Mouse (Mus musculus) heart, embryonic 16.5 days (tissue): ENCODE measurements around the gene Sytl3. TPM values are rescaled to one million over a fixed set of nuclear protein-coding genes. Genes with fewer than 3 reads are reported as not detected.
"Not testable (repeated sequence)": the region's sequence is repeated elsewhere in the genome, so short reads cannot be mapped to it uniquely, and the experiment has no call there.

Experiments
- ATAC-seq: fragments of 200-750 bp; cut with Nextera tagmentation; replicated peaks from 2 replicates; pipeline ENCODE4 v1.8.0; 2017; ENCODE audit warnings: moderate number of reproducible peaks; ENCODE audit not compliant: insufficient read depth, low FRiP score; ENCODE audit errors: extremely low read depth
- H3K27ac ChIP-seq: fragments of 300-500 bp; sonication (generic); 2 replicates; pipeline ENCODE4 v1.5.1; 2014; ENCODE audit warnings: mild to moderate bottlenecking, low read length, control low read depth, moderate library complexity
- H3K27me3 ChIP-seq: fragments of 300-500 bp; sonication (generic); 2 replicates; pipeline ENCODE4 v1.6.1; 2014; ENCODE audit warnings: low read length, mixed read lengths; ENCODE audit not compliant: control insufficient read depth, insufficient read depth
- H3K36me3 ChIP-seq: fragments of 300-500 bp; sonication (generic); 2 replicates; pipeline ENCODE4 v1.6.1; 2014; ENCODE audit not compliant: control insufficient read depth, insufficient read depth
- H3K4me1 ChIP-seq: fragments of 300-500 bp; sonication (generic); 2 replicates; pipeline ENCODE4 v1.6.1; 2014; ENCODE audit warnings: low read length, mixed read lengths; ENCODE audit not compliant: control insufficient read depth, insufficient read depth
- H3K4me2 ChIP-seq: fragments of 300-500 bp; sonication (generic); 2 replicates; pipeline ENCODE4 v1.6.1; 2014; ENCODE audit warnings: low read depth, mild to moderate bottlenecking, control low read depth, low read length
- H3K4me3 ChIP-seq: fragments of 300-500 bp; sonication (generic); 2 replicates; pipeline ENCODE4 v1.5.1; 2014; ENCODE audit warnings: mild to moderate bottlenecking, control low read depth, low read length
- H3K9ac ChIP-seq: fragments of 300-500 bp; sonication (generic); 2 replicates; pipeline ENCODE4 v1.6.1; 2014; ENCODE audit warnings: low read length, control low read depth
- H3K9me3 ChIP-seq: fragments of 300-500 bp; sonication (generic); replicated peaks from 2 replicates; pipeline ENCODE4 v1.6.1; 2016; ENCODE audit warnings: low read length; ENCODE audit not compliant: control insufficient read depth
- WGBS: fragments of 180-500 bp; shearing (Covaris S2); extraction: QIAGEN DNeasy Blood & Tissue Kit; methylation state at CpG from one replicate; pipeline ENCODE4 v1.1.7; 2014; 5-methylcytosine and 5-hydroxymethylcytosine counted together
- polyA plus RNA-seq: library from polyadenylated mRNA; unstranded; fragments of >200 nt; fragmentation: Nextera tagmentation; extraction: Ambion mirVana; gene quantifications from 2 replicates; pipeline ENCODE4 v1.2.1, GENCODE M21; 2015

The Sytl3 gene
- polyA plus RNA-seq, 1 experiment from 2014 or later, result 5.2 TPM

DNA sequence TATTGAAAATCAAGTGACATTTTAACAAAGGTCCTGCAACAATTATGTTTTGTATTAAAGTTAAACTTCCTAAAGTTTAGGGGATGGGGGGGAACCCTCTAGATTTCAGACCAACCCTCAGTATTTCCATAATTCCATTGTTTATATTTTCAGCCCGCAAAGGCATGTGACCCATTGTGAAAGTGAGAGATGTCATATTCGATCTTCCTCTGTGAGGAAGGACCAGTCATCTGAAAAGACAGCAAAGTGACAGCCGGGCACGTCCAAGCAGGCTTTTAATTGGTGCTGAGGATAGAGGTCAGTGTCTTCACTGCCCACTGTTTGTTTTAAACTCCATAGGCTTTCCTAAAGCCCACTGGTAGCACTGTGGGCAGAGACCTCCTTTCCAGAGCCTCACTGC is 22.8 kb downstream of the Sytl3 start:
- not testable (repeated sequence) for H3K9ac ChIP-seq, H3K9me3 ChIP-seq, H3K36me3 ChIP-seq, H3K4me2 ChIP-seq, ATAC-seq, H3K4me1 ChIP-seq, H3K27me3 ChIP-seq, H3K4me3 ChIP-seq, H3K27ac ChIP-seq
- 73% methylated on average over 4 of the region's 4 CpGs for WGBS

DNA sequence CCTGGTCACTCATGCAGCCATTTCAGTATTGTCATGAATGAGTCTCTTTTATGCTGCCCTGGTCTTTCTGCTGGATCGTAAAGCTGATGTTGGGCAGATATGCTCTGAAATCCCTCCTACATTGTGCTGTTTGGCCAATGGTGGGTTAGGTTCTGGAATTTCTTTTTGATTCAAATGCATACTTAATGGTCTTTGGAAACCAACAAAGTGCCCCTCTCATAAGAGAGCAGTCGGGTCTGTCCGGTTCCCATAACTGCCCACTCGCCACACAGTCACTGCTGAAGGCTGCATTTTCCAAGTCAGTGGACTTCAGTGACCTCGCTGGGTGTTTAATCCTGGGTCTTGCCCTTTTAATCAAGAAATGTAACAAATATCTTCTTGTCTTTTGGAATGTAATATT is 24.8 kb downstream of the Sytl3 start:
- H3K4me2 ChIP-seq, H3K27ac ChIP-seq, H3K9me3 ChIP-seq, H3K4me1 ChIP-seq, H3K27me3 ChIP-seq, ATAC-seq, H3K4me3 ChIP-seq, H3K9ac ChIP-seq, H3K36me3 ChIP-seq: not testable (repeated sequence)
- WGBS, result no CpG with 5 or more reads among the region's 5 CpGs

DNA sequence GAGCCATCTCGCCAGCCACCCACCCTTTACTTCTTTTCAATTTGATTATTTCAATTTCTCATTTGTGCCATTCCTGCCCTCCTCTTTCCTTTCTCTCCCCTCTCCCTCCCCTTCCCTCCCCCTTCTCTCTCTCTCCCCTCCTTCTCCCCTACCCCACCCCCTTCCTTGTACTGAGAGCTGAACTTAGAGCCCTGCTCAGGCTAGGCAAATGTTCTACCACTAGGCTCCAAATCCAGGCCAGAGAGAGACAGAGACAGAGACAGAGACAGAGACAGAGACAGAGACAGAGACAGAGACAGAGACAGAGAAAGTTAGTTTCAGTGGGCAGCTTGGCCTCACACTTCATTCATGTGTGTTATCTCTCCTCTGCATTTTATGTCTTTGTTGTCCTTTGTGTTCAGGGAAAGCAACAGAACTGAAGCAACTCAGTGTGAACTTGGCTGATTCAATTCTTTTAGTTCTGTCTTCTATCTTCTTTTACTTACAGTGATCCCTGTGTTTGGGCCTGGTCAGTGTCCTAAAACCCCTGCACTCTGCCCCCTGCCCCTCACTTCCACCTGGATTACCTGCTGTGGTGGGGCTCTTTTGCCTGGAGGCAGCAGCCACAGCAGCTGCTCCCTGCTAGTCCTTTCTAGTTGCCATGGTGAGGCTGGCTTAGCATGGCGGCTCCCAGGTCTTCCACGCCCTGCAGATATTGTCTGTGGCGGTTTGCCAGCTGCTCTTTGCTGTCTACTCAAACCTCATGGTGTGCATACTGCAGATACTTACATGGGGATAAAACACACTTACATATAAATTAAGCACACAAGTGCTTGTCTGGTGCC is 25.8 kb downstream of the Sytl3 start:
- H3K4me2 ChIP-seq, H3K9me3 ChIP-seq, H3K4me3 ChIP-seq, H3K27ac ChIP-seq, H3K9ac ChIP-seq, H3K4me1 ChIP-seq, H3K27me3 ChIP-seq, H3K36me3 ChIP-seq: not testable (repeated sequence)
- ATAC-seq, result peak; percentile 77
- WGBS, result no CpG with 5 or more reads among the region's 4 CpGs

DNA sequence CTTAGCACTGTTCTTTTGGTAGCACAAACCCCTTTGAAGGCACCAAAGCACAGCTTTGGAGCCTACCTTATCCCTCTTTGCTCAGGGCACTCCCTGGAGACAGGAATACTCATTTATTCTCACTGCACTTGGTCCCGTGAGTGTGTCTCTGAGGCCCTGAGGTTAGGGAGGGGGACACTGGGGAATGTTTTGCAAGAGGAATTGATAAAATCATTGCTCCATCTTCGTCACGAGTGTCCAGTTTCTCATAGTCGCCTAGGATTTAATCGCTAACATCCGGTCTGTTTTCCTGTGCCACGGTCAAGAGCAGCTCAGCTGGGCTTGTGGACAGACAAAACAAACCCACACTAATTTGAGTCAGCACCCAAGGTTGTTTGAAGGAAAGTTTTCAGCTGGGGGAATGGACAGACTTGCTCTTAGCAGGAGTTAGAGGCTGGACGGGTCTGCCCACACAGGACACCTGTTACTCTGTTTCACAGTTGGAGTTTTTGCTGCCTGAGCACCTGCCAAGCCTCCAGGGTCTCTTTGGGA is 26.5 kb downstream of the Sytl3 start:
- H3K9me3 ChIP-seq, H3K9ac ChIP-seq, H3K4me2 ChIP-seq, H3K4me3 ChIP-seq, H3K27me3 ChIP-seq, H3K36me3 ChIP-seq, H3K27ac ChIP-seq, H3K4me1 ChIP-seq: not testable (repeated sequence)
- WGBS, result 38% methylated on average over 2 of the region's 8 CpGs
- peak; percentile 29 for ATAC-seq

DNA sequence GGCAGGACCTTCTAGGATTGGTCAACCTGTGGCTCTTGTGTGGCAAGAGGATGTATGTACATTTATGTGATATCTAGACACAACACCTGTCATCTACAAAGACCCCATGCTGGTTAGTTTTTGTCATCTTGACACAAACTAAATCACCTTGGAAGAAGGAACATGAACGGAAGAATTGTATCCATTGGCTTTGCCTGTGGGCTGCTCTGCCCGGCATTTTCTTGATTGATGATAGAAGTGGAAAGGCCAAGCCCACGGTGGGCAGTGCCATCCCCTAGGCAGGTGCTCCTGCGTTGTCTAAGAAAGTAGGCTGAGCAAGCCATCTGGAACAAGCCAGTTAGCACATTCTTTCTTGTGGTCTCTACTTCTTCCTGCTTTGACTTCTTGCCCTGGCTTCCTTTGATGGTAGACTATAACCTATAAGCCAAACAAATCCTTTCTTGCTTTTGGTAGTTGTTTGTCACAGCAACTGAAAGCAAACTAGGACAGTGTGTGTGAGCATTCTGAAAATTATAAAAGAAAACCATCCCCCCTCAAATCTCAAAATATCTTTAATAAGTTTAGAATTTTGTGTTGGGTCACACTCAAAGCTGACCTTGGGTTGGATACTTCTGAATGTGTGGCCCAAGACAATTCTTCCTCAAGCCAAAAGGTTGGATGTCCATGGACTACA is 27.5 kb downstream of the Sytl3 start:
- not testable (repeated sequence) for H3K4me1 ChIP-seq, H3K4me2 ChIP-seq, H3K9ac ChIP-seq, H3K27ac ChIP-seq, H3K4me3 ChIP-seq, ATAC-seq, H3K9me3 ChIP-seq, H3K36me3 ChIP-seq, H3K27me3 ChIP-seq
- WGBS, result 92% methylated on average over 2 of the region's 4 CpGs

DNA sequence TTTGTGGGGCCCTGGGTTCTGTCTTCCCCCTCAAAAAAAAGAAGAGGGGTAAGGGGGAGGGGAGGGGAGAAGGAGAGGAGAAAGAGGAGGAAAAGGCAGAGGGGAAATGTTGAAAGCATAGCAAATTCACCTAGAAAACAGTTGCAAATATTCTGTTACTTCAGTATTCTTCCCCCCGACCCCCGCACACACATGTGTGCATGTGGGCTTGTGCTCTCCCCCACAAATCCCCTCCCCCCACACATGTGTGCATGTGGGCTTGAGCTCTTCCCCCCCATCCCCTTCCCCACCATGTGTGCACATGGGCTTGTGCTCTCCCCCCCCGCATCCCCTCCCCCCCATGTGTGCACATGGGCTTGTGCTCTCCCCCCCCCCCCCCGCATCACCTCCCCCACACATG is 30.5 kb downstream of the Sytl3 start:
- not testable (repeated sequence) for H3K4me2 ChIP-seq, H3K4me1 ChIP-seq, H3K27me3 ChIP-seq, H3K4me3 ChIP-seq, ATAC-seq, H3K27ac ChIP-seq, H3K9ac ChIP-seq, H3K36me3 ChIP-seq, H3K9me3 ChIP-seq
- WGBS, result 94% methylated on average over 2 of the region's 4 CpGs

DNA sequence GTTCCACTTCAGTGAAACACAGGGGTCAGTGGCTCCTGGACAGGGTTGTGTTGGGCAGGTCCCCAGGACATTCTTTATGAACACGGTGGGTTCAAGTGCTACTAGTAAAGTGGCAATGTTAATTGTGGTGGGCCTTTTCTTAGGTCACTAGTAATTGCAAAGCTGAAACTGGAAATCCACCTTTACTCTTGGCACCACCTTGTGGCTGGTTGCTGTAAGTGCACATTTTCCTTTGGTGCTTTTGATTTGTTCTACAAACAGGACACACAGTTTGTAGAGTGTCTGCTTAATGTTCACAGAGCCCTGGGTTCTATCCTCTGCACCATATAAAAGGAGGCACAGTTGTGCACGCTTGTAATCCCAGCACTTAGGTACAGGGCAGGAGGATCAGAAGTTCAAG is 32.7 kb downstream of the Sytl3 start:
- H3K27me3 ChIP-seq, H3K4me2 ChIP-seq, H3K9ac ChIP-seq, ATAC-seq, H3K27ac ChIP-seq, H3K4me1 ChIP-seq, H3K36me3 ChIP-seq, H3K4me3 ChIP-seq, H3K9me3 ChIP-seq: not testable (repeated sequence)
- 11% methylated on average over 2 of the region's 2 CpGs for WGBS

DNA sequence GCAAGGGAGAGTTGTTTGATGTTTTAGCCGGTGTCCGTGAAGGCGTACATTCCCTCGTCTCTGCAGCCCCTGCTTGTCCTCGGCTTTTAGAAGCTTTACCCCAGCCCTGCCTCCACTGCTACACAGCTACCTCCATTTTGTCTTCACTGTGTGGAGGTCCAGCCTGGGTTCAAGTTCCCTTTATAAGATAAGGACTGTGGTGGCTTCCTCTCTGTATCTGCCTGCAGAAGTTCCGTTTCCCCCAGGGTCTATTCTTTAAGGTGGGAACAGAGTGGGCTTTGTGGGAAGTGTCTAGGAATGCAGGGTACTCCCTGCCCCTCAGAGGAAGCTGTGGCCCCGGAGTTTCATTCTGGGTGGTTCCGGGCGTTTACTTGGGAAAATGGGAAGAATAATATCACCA is 36.8 kb downstream of the Sytl3 start:
- not testable (repeated sequence) for H3K4me3 ChIP-seq, ATAC-seq, H3K4me1 ChIP-seq, H3K9me3 ChIP-seq, H3K9ac ChIP-seq, H3K27me3 ChIP-seq, H3K36me3 ChIP-seq, H3K27ac ChIP-seq, H3K4me2 ChIP-seq
- WGBS, result 75% methylated on average over 9 of the region's 9 CpGs

DNA sequence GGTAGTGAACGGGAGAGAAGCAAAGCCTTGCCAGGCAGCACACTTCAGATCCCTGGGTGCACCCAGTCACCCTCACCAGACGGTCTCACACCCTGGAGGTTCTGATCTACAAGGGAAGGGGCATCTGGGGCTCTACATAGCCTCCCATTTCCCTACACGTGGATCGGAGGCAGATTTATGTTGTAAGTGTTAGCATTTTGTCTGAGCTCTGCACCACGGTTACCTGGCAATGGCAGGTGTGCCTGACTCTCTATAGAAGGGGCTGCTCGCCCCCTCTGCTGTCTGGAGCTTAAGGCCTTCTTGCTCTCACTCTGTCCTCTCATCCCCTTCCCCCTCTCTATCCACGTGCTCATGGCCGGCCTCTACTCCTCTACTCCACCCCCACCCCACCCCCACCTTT is 37.6 kb downstream of the Sytl3 start:
- not testable (repeated sequence) for H3K4me2 ChIP-seq, H3K27ac ChIP-seq, H3K4me1 ChIP-seq, H3K4me3 ChIP-seq, H3K9me3 ChIP-seq, H3K27me3 ChIP-seq, H3K9ac ChIP-seq, ATAC-seq, H3K36me3 ChIP-seq
- WGBS, result 52% methylated on average over 8 of the region's 8 CpGs
